Mouse (Mus musculus) heart, postnatal 36 days (tissue): Measurements from ENCODE around the gene Cald1. TPM values are rescaled to one million over a fixed set of nuclear protein-coding genes. Genes with fewer than 3 reads are reported as not detected.

Experiments used
- DNase-seq, 2 experiments: peaks; one replicate each; pipeline ENCODE4 v3.0.0; 2021 to 2022
- intact Hi-C: fragments of 180-260 bp; cut with DNase I; formaldehyde crosslinking; loops from one replicate; pipeline ENCODE4 v1.15.1; 2025
- total RNA-seq, 2 experiments: library from RNA; stranded (reverse); gene quantifications; 2 replicates each; pipeline ENCODE4 v1.2.3; 2021

The Cald1 gene
- total RNA-seq, 2 experiments from 2014 or later, result 49.3 to 55.6 TPM

- no peak for DNase-seq
- intact Hi-C loops, result no loop called here
Observed at GRCm38 (mm10) chr6:34713169-34713568, 114.9 kb downstream of the Cald1 start.

DNA sequence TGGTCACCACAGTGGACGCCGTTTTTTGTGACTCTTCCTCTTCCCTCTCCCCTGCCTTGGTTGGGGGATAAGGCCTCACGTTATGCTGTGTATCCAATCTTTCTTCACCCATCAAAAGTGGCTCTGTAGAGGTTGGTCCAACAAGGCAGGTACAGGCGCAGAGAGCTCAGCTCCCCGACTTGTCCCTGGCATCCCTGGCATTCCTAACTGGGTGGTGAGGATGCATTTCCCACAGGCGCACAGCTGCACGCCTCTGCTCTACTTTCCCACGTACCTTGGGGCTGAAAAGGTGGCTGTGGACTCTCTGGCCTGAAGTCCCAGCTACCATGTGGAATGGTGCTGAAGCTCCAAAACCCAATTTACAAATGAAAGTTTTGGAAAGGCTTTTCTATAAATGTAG, 115.5 kb downstream of the Cald1 start:
- intact Hi-C loops, result no loop called here
- DNase-seq, result no peak

DNA sequence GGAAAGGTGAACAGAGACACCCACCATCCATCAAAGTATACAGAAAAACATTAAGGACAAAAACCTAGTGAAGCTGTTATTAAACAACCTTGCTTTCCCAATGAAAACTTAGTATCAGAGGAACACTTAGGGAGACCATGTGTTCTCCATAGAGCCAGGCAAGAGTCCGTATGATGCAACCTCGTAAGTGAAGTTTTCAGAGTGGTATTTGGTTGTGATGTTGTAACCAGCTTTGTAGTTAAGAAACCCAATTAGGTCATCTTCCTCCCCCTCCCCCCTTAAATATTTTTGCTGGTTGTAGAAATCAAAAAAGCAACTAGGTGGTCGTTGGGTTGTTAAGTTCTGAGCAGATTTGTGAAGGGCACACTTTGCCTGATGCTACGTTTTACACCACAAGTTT, 116.3 kb downstream of the Cald1 start:
- DNase-seq, result no peak
- intact Hi-C loops, result no loop called here

DNA sequence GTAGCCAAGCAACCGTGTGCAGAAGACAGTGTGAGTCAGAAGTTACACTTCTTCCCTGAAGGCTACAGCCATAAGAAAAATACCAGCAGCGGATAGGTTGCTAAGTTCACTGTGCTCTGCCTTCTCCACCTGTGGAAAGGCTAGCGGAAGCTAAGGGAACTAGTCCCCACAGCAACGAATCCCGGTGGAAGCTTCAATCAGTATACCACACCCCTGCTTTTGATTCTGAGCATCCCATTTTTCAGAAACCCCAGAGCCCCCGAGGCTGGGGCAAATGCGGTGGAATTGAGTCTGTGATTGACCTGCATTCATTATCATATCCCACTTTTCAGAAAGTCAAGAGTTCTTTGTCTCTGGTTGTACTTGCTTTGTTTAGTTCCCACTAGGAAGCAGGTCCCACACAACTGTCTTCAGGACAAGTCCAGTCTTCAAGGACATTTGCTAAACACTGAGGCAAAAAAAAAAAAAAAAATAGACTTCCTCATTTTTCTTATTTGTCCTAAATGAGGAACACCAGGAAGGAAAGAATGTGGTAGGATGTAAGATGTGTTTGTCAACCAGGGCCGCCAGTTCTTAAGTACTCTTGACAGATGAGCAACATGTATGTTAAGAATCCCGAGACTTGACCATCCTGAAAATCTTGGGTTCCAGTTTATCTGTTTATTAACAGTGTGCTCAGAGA, 118.0 kb downstream of the Cald1 start:
- DNase-seq, result no peak

DNA sequence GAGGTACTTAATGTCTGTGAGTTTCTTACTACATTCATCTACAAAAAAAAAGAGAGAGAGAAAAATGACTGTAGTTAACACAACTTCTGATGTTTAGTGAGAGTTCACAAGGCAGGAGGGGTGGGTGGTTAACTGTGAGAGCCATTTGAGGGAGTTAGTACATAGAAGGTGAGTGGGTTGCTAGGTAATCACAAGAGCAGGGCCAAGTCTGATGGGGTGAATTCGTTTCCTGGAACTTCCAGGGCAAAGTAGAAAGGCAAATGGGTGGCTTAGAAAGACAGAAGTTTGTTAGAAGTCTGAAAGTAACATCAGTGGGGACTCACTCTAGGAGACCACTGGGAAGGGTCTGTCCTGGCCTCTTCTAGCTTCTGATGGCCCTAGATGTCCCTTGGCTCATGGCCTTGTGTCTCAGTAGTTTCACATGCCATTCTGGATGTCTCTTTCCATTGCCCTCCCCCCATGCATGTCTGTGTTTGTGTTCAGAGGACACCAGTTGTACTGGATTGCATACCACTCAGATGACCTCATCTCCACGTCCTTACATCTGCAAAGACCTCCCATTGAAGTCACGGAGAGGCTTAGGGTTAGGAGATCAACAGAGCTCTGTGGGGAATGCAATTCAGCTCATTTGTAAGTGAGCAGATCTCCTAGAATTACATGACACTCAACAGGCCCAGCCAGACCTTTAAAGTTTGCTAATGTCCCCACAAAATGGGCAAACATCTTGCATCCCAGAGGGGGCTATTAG, 118.8 kb downstream of the Cald1 start:
- no peak for DNase-seq
- intact Hi-C loops, result no loop called here

More for the DNA sequence above, 118.0 kb downstream of the Cald1 start:
- intact Hi-C loops, result no loop called here

GRCm38 (mm10) chr6:34717651-34718050, 119.4 kb downstream of the Cald1 start:
- intact Hi-C loops, result loop anchor here (2.0 kb wide), 1 partner anchor 29 kb away; no protein-coding TSS in a partner anchor
- no peak for DNase-seq

GRCm38 (mm10) chr6:34719141-34719680, 120.9 kb downstream of the Cald1 start:
- intact Hi-C loops, result loop anchor here (2.0 kb wide), 1 partner anchor 28 kb away; no protein-coding TSS in a partner anchor
- DNase-seq, result no peak

- DNase-seq, result peak in 1 of 2 experiments; percentile 33
- intact Hi-C loops, result no loop called here
Observed at GRCm38 (mm10) chr6:34720447-34720846, 122.1 kb downstream of the Cald1 start.

- DNase-seq, result peak in 1 of 2 experiments; percentile 17
- intact Hi-C loops, result no loop called here
Observed at GRCm38 (mm10) chr6:34721740-34722139, 123.4 kb downstream of the Cald1 start.

DNA sequence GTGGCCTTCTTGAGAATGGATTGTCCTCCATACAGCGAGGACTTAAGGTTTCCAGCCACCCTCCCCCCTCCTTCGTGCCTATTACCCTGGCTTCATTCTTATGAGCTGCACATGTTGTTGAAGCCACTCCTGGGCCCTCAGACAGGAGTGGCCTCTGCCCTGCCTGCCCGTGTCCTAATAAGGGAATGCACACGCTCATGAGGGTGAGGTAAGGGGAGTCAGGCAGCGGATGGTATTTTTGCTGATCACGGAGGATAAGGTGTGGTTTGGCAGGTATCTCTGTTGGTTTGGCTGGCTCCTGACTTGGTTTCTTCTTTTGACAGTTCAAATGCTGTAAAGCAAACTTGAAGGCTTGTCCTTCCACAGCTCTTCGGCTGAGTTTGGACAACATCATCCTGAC, 124.4 kb downstream of the Cald1 start:
- no peak for DNase-seq

DNA sequence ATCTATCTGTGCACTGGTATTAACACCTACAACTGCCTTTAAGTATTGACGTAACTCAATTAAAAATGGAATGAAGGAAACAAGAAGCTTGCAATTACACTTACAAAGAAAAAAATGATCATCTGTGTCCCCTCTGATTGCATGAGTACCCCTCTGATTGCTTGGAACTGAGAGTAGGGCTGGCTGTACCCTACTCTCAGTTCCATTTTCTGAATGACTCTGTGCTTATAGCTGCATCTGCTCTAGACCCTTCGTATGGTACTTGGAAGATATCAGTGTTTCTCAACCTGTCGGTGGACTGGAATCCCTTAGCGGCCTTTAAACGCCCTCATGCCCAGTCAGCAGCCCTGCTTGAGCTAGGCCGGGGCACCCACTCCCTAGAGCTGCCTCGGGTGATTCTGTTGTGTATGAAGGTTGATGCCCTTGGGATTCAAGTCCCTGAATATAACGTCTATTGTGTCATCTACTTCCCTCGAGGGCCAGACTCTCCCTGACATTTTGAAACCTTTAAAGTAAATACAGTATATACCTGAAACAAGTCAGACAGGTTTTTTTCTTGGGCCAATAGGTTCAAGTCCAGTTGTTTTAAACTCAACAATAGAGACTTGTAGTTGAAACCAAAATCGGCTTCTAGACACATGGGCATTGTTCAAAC, 125.1 kb downstream of the Cald1 start:
- intact Hi-C loops, result no loop called here
- DNase-seq, result no peak

More for the DNA sequence above, 124.4 kb downstream of the Cald1 start:
- intact Hi-C loops, result no loop called here

GRCm38 (mm10) chr6:34725660-34726059, 127.4 kb downstream of the Cald1 start:
- DNase-seq, result no peak
- intact Hi-C loops, result no loop called here

- intact Hi-C loops, result no loop called here
- no peak for DNase-seq
Observed at GRCm38 (mm10) chr6:34726104-34726503, 127.8 kb downstream of the Cald1 start.

DNA sequence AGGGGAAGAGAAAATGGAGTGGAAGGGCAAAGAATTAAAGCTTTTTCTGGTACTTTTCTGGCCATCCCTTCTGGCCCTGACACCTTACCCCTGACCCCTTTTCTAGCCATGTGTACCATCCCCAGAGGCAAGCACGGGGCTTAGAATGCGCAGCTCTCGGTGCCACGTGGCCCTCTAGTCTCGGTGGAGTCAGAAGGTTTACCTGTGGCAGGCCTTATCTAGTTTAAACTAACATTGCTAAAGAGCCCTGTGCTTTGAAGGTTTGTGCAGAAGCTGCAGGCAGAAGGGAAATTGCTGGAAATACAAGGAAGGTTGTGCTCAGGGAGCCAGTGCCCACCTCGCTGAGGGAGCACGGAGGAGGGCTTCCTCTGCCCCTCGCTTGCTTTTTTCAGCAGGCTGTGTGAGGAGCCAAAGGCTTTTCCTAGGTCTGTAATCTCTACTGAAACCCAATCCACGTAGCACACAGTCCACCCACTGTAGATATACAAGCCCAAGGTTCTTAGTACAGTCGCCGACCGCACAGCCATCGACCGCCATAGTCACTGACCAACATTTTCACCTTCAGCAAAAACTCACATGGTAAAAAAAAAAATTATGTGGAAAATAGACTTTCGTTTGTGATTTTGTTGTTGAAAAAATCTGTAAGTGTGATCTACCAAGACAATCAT, 129.2 kb downstream of the Cald1 start:
- intact Hi-C loops, result no loop called here
- no peak for DNase-seq

- intact Hi-C loops, result no loop called here
- no peak for DNase-seq
Observed at GRCm38 (mm10) chr6:34729449-34730151, 131.3 kb downstream of the Cald1 start.

DNA sequence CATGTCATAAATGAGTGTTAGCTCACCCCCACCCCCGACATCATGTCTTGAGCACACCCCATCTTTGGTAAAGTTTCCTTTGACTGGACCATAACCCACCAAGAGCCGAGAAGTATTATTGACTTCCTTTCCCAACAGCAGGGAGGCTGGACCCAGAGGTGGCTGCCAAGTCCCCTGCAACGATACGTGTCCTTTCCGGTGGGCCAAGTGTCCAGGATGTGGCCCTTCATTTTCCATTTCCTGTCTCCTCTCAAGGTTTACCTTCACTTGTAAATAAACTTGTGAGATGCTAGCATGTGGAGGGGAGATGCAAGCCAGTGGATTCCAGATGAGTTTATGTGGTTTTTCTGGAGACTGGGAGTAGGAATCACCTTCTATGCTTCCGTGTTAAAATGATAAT, 132.7 kb downstream of the Cald1 start:
- intact Hi-C loops, result no loop called here
- DNase-seq, result no peak

DNA sequence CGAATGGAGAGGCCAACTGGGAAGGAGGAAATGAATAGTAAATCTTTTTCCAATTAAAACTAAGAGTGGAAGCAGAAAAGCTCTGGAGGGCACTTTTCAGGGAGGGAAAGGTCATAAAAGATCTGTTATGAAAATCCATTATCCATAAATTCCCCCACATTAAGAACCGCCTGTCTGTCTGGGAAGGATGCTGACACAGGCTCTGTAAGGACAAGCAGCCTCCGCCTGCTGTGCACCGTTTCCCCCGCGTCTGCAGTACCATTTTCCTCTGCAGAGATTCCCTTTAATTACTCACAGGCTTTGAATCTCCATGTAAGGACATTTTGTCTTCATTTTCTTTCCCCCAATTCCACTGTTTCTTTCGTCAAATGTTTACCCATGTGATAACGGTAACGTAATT, 133.2 kb downstream of the Cald1 start:
- intact Hi-C loops, result no loop called here
- DNase-seq, result no peak

GRCm38 (mm10) chr6:34734940-34735695, 136.8 kb downstream of the Cald1 start:
- DNase-seq, result no peak
- intact Hi-C loops, result no loop called here

- DNase-seq, result no peak
- intact Hi-C loops, result no loop called here
Observed at GRCm38 (mm10) chr6:34736934-34737333, 138.6 kb downstream of the Cald1 start.
